Mouse (Mus musculus): ENCODE results near the gene Tnnc1.

Gene Tnnc1

GRCm38 (mm10) chr14:31213868-31214267 lies 5.8 kb downstream of the Tnnc1 start:
- DNase-seq (ENCODE audit: low read depth, low spot score): no peak

DNA sequence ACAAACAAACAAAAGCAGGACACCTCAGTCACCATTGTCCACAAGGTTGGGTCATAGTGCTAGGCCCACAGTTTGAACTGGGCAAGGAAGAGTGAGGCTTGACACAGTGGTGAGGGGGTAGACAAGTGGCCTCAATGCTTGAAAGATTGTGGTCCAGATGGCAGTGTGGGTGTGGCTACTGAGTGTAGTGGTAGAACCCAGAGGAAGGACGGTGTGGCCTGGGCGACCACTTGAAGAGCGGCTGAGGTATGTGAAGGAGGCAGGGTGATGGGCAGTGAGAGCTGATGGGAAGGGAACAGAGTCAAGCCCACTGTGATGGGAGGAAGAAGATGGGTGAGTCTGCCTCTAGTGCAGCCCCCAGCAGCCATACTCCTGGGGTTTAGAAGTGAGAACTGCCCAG lies 6.6 kb downstream of the Tnnc1 start:
- DNase-seq (ENCODE audit: low read depth, low spot score): no peak

GRCm38 (mm10) chr14:31215157-31216002 lies 7.3 kb downstream of the Tnnc1 start:
- DNase-seq (ENCODE audit: low read depth, low spot score): peak; percentile 74

DNA sequence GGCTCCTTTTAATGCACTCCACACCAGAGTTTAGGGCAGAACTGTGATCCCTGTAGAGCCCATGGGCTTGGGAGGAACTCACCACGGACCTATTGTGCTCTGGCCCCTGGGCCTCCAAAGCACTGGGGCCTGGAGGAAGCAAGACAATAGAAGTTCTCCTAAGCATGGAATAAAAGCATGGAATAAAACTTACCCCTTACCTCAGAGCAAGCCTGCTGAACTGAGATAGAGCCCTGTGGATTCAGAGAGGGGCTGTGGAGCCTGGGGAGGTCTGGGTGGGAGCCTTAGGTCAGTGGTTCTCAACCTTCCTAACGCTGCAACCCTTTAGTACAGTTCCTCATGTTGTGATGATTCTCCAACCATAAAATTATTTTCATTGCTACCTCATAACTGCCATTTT lies 8.7 kb downstream of the Tnnc1 start, which contains the start of gene Nisch:
Gene Nisch (minus strand): TSS at position 101 of the 400 bp plus-strand sequence.
- DNase-seq (ENCODE audit: low read depth, low spot score): no peak

DNA sequence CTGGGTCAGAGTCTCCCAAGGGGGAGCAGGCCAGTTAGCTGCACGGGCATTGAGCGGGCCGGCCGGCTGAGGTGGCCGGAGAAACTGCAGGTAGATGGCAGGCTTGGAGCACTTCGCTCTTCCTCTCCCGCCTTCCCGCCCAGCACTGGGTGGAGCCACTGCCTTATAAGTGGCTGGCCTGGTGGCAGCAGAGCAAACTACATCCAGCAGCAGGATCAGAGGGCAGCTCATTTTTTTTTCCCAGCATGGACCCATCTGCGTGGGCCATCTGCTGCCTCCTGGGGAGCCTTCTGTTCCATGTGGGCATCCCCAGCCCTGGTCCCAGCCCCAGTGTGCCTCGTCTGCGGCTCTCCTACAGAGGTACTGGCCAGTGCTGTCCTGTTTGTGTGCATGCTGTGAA lies 9.6 kb downstream of the Tnnc1 start, which contains the start of gene Sema3g:
Gene Sema3g (plus strand): TSS at position 195 of the 400 bp plus-strand sequence.
- peak; percentile 74 for DNase-seq (ENCODE audit: low read depth, low spot score)

DNA sequence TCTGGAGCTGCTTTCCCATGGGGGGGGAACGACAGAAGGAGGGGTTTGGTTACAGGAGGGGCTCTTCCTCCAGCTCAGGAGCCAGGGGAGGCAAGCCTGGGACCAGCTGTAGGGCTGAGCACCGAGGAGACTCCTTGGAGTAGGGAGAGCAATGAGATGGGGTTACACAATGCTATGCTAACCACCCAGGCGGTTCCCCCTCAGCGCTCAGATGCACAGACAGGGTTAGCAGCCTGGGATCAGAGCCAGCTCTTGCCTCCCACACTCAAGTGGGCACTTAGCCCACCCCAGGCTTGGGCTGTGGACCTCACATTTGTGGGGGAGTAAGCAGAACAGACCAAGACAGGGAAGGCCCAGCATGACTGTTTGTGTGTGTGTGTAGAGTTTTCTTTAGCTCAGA lies 18.9 kb downstream of the Tnnc1 start:
- no peak for DNase-seq (ENCODE audit: low read depth, low spot score)

DNA sequence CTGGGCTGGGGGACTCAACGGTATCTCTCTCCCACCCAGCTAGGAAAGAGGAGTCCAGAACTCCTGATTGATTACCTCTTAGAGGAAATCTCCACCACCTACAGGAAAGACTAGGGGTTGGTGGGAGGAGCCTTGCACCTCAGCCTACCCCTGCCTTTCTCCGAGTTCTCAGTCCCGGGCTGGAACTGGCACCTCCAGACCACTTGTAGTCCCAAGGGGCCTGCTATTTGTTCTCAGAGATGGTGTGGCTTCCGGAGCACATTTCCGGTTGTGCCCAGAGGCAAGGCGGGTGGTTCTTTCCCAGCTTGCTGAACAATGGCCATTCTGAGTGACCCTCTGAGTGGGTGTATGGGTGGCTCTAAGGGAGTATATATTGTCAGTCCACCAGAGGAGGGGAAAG lies 20.1 kb downstream of the Tnnc1 start:
- no peak for DNase-seq (ENCODE audit: low read depth, low spot score)

DNA sequence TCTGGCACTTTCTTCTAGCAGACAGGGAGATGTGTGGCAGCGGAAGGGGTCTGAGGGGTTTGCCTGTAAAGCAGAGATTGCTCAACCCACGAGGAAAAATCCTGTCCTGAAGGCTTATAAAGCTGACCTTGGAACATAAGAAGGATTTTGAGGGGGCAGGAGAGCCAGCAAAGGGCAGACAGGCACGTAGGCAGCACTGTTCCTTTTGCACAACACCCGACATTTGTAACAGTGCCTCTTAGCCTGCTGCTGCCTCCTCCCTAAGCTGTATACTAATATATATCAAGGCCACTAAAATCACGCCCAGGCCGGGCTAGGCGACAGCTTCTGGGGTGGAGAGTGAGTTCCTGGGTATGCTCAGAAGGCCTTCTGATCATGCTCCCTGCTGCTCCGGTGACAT lies 22.3 kb downstream of the Tnnc1 start:
- DNase-seq (ENCODE audit: low read depth, low spot score): no peak

- no peak for DNase-seq (ENCODE audit: low read depth, low spot score)
Measured at GRCm38 (mm10) chr14:31232404-31233069, 24.4 kb downstream of the Tnnc1 start.

DNA sequence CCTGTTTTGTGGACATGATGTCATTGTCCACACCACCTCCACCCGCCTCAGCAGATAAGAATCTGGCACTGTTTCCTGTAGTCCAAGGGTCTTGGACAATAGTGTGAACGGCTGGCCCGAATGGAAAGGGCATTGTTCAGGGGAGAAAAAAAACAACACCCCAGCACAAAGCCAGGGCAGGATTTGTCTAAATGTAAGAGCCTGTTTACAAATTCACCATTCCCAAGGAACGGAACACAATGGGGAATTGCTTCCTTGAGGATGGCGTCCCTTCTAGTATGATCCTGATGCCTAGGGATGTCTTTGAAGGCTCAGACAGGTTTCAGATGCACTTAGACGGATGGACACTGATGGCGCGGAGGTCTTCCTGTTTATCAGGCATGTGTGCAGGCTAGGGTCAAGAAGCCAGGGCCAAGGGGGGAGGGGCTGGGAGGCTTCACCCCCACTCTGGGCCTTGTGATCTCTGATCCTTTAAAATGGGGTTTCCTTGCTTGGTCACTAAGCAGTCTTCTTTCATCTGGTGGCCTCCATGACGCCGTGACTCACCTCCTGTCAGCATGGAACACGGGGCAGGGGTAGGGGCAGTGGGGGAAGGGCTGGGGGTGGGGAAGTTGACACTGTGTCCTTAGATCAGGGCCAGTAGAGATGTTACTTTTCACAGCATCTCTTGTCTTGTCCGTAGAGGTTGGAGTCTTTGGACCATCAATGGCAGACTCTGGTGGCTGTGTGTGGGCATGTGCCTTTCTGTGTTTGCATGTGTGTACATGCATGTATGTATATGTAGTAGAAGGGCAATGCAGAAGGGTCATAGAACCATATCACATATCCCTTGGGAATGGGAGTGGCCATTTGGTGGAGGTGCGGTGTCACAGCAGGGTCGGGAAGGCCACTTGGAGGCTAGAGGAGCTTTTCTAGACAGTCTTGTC lies 25.2 kb downstream of the Tnnc1 start:
- no peak for DNase-seq (ENCODE audit: low read depth, low spot score)

DNA sequence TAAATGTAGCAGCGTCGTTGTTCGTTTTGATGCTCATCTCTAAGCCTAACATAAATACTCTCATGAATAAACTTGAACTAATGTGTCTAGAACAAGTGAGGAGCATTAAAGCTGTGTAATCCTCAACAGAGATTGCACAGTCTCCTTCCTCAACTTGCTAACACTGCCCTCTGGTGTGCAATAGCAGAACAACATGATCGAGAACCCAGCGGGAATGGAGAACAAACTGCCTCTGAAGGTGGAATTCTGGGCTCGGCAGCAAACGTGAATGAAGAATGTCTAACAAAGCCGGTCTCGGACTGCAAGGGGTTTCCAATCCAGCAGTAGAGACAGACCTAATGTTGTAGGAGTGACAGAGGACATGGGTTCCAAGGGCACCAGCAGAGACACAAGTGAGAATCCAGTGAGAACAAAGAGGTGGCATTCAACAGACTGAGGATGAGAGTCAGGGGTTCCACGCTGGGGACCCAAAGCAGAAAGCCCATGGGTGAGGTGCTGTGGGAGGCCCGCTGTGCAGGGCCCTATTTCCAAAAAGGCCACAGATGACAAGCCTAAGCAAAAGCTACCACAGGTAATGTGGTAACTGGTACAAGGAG lies 26.0 kb downstream of the Tnnc1 start:
- DNase-seq (ENCODE audit: low read depth, low spot score): peak; percentile 59

DNA sequence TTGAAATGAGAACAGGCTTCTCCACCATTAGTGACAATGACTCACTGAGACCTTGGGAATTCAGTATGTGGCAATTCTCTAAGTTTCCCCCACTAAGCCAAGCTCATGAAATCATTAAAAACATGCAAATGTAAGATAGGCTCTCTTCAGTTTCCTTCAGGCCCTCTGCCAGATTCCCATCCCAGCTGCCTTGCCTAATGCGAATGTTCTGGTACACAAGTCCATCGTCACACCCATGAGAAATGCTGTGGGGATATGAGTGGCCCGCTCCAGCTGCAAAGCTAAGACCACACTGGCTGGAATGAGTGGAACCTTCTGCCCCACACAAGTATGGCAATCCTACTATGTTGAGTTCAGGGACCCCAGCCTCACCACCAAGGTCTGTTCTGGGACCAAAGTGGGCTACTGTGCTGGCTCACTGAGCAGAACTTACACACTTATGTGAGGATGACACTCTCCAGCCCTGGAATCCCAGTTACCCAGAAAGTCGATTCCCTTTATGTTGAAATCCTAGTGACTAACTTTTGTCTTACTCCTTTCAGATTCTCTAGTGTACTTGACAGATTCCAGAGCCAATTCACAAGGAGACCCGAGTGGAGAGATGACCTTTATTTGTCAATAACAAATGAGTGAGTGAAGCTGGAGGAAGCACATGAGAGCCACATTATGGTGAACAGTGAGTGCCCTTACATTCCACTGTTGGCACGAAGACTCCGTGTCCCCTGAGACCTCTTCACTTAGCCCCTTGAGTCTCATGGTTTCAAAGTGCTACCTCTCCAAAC lies 29.2 kb downstream of the Tnnc1 start:
- no peak for DNase-seq (ENCODE audit: low read depth, low spot score)

- DNase-seq (ENCODE audit: low read depth, low spot score): no peak
Measured at GRCm38 (mm10) chr14:31240528-31240927, 32.4 kb downstream of the Tnnc1 start.

DNA sequence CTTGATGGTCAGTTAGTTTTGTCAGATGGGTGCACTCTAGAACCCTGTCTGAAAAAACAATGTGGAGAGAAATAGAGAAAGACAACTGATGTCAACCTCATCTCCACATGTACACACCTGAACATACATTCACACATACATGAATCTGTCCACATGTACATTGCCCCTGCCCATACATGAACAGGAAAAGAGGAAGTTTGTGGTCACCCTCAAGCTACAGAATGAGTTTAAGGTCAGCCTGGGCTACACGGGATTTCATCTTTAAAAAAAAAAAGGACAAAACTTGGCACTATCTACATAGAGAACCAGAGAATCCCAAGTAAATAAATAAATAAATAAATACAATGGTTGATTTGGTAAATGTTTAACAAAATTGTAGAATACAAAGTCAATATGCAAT lies 36.7 kb downstream of the Tnnc1 start:
- DNase-seq (ENCODE audit: low read depth, low spot score): no peak

DNA sequence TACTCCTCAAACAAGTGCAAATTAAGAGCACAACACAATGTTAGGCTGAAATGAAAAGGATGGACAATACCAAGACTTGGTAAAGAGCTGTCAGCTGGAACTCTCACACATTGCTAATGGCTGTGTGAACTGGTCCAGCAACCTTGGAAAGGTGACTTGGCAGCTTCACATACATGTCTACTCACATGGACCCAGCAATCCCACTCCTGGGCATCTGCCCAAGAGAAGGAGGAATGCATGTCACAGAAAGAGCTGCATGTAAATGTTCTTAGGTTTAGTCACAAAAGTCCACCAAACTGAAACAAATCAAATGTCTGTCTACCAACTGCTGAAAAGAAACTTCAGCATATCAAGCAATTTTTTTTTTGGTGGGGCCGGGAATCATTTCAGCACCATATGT lies 37.8 kb downstream of the Tnnc1 start:
- DNase-seq (ENCODE audit: low read depth, low spot score): no peak

DNA sequence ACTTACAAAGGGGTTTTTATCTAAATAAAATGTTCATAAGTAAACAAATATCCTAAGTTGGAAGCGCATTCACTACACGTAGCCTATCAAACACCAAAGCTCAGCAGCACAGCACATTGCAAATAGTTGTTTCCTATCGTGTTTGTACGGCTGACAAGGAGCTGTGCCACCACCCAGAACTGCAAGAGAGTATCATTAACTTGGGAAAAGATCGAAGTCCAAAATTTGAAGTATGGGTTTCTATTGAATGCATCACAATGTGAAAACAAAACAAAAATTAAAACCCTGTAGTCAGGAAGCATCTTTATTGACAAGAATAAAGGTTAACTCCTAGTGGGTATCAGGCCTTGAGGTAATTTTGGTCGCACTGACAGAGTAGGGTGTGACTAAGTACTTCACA lies 40.3 kb downstream of the Tnnc1 start:
- no peak for DNase-seq (ENCODE audit: low read depth, low spot score)

DNA sequence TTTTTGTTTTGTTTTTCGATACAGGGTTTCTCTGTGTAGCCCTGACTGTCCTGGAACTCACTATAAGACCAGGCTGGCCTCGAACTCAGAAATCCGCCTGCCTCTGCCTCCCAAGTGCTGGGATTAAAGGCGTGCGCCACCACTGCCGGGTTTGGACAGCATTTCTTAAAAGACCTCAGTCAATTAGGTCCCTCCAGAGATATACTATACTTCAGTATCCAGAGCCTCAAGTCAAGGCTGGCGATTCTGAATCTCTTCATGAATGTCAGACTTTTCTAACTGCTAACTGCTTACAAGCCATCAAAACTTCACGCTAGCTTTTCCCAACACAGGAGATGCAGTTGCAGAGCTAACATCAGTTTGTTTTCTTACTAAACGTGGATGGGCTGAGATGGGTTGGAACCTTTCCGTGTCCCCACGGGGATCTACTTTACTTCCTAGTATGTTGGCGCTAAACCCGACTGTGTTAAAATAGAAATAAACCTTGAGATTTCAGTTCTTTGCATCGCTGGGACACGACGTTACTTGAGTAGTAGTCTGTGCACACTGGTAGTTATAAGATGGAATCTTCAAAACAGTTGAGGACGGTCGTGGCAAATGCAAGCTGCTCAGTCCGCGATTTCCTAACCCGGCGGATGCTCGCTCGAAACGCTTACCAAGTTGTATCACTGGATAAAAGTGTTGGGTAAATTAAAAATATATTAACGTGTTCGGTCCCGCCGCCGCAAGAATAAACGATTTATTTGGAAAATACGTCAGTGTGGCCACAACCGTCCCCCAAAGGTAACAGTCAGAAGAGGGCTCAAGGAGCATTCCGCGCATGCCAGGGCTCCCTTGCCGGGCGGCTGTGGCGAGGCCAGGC lies 42.3 kb downstream of the Tnnc1 start:
- no peak for DNase-seq (ENCODE audit: low read depth, low spot score)

DNA sequence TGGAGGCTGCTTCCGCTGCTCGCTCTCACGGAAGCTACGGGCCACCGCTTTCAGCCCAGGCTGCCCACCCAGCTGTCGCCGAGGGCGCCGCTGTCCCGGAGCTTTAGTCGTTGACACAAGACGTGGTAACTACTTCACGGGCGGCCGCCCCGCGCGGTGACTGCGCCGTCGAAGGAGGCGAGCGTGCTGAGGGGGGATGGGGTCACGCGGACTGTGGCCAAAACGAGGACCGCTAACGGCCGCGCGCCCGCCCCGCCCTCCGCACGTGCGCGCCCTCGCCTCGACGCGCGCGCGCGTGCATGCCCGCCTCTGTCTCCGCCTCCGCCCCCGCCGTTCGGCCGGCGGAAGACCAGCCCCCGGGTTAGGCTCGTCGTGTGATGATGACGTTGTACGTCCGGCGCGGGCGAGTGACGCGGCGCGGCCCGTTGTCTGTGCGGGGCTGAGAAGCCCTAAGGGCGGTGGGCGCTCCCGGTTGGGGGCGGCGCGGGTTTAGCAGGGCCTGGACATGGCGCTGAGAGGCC lies 43.0 kb downstream of the Tnnc1 start, which contains the start of the genes Phf7 and Bap1:
Gene Phf7 (minus strand): TSS at position 234 of the 521 bp plus-strand sequence.
Gene Bap1 (plus strand): TSS at position 367 of the 521 bp plus-strand sequence.
- peak; percentile 98 for DNase-seq (ENCODE audit: low read depth, low spot score)

DNA sequence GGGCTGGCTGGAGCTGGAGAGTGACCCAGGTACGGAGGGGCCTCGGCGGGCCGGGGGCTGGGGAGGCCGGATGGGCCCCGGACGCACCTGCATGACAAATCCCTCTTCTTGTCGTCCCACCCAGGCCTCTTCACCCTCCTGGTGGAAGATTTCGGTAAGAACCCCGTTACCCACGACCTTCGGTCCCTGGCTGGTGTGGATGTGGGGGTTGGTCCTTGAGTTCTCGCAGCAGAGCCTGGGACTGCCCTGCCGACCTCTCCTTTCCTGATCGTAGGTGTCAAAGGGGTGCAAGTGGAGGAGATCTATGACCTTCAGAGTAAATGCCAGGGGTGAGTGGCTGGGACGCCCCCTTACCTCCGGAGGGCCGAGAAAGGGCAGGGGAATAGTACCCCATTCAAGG lies 43.5 kb downstream of the Tnnc1 start:
- no peak for DNase-seq (ENCODE audit: low read depth, low spot score)

Data from A20 (cell line).